Mouse (Mus musculus) spleen, adult 2 months (tissue): ENCODE data around the gene Gtf2f2. TPM values are rescaled to one million over a fixed set of nuclear protein-coding genes. Genes with fewer than 3 reads are reported as not detected.

ENCODE experiments used
- DNase-seq, 2 experiments: peaks; one replicate each; pipeline versions ENCODE4 v3.0.0 to v3.0.0-alpha.2; 2012 to 2021; ENCODE audit warnings: low spot score in 2 of 2, low read depth in 1 of 2
- H3K27ac ChIP-seq: fragments of 200-500 bp; 2 replicates; pipeline ENCODE4 v1.5.1; 2012; ENCODE audit warnings: low read length, inconsistent platforms; ENCODE audit not compliant: insufficient read depth
- H3K27me3 ChIP-seq: fragments of 200-500 bp; 2 replicates; pipeline ENCODE4 v1.6.1; 2012; ENCODE audit warnings: mild to moderate bottlenecking, moderate library complexity, low read length, inconsistent platforms; ENCODE audit not compliant: control insufficient read depth, insufficient read depth
- H3K36me3 ChIP-seq: fragments of 200-500 bp; 2 replicates; pipeline ENCODE4 v1.6.1; 2012; ENCODE audit warnings: mild to moderate bottlenecking, low read length, inconsistent platforms; ENCODE audit not compliant: control insufficient read depth, insufficient read depth
- H3K4me1 ChIP-seq: fragments of 200-500 bp; 2 replicates; pipeline ENCODE4 v1.6.1; 2011; ENCODE audit warnings: inconsistent platforms; ENCODE audit not compliant: control insufficient read depth, insufficient read depth, insufficient read length
- H3K4me3 ChIP-seq: fragments of 200-500 bp; 2 replicates; pipeline ENCODE4 v1.5.1; 2011; ENCODE audit warnings: mild to moderate bottlenecking, inconsistent platforms; ENCODE audit not compliant: insufficient read depth, insufficient read length; ENCODE audit errors: extremely low read depth
- CTCF ChIP-seq: fragments of 200-500 bp; IDR thresholded peaks from 2 replicates; pipeline ENCODE4 v1.5.1; 2011; ENCODE audit warnings: mild to moderate bottlenecking, inconsistent platforms; ENCODE audit not compliant: insufficient read depth, insufficient read length, insufficient replicate concordance; ENCODE audit errors: extremely low read depth
- POLR2A ChIP-seq: fragments of 200-500 bp; IDR thresholded peaks from 2 replicates; pipeline ENCODE4 v1.6.1; 2011; ENCODE audit warnings: low read depth, low read length, inconsistent platforms
- WGBS: fragments of 180-500 bp; shearing (Covaris S2); methylation state at CpG from one replicate; pipeline ENCODE4 v1.1.7; 2018; 5-methylcytosine and 5-hydroxymethylcytosine counted together
- polyA plus RNA-seq: library from polyadenylated mRNA; depleted of rRNA; stranded (reverse); fragments of >200 nt; gene quantifications from 2 replicates; pipeline ENCODE4 v1.2.3, GENCODE M21; 2012; rRNA removed

Gene Gtf2f2
- polyA plus RNA-seq, 1 experiment = 1.4 TPM

DNA sequence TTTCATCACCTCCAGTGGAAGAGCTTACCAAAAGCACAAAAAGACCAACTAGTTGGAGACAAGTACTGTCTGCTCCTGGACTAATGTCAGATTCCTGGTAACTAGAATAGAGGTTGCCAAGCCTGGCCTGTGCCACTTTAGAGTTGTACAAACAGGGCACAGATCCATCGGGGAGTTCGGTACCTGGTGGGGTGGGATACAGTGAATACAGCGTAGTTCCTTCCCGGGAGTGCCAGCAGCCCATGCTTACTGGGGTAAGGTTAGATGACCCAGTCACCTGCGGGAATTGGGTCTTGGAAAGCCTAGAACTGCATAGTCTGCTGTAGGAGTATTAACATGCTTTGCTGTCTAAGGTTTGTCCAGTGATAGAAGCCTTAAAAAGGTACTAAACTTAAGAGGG lies 162.2 kb downstream of the Gtf2f2 start:
- 96% methylated on average over 5 of the region's 5 CpGs for WGBS
- H3K36me3 ChIP-seq = peaks cover 24% of the 10 kb centered on the region

DNA sequence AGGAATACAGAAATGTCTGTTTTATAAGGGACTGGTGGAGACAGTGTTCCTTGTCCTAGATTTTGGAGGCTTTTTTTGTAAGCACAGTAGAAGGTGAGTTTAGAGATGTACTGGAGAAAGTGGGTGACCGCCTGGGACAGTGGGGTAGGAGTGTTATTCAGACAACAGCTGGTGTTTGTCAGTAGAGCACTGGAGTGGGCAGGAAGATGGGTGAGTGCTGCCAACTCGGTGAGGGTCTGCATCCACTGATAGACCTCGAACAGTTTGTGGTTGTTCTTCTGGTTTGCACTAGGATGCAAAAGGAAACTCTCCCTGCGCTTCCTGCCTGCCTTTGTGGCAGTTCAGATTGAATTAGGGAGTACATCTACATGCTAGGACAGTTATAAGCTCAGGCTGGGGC lies 163.0 kb downstream of the Gtf2f2 start:
- Histone ChIP-seq H3K4me1 (no peaks in the 10 kb centered on the region), H3K27ac (no peak overlapping the region), H3K4me3 (no peak overlapping the region), H3K27me3 (no peaks in the 10 kb centered on the region), H3K36me3 (peaks cover 24% of the 10 kb centered on the region)
- TF ChIP-seq POLR2A = no peak
- no peak for TF ChIP-seq CTCF
- no peak for DNase-seq
- 64% methylated on average over 4 of the region's 4 CpGs for WGBS

More for the DNA sequence above, 162.2 kb downstream of the Gtf2f2 start:
- Histone ChIP-seq H3K27ac (no peak overlapping the region), H3K4me3 (no peak overlapping the region), H3K27me3 (no peaks in the 10 kb centered on the region), H3K4me1 (no peaks in the 10 kb centered on the region)
- no peak for TF ChIP-seq CTCF
- no peak for TF ChIP-seq POLR2A
- DNase-seq = no peak

Other genes starting within 250 kb of the Gtf2f2 start
- gene Slc25a30, start 223.8 kb downstream of the Gtf2f2 start, polyA plus RNA-seq = 6.0 and 8.7 TPM in 2 replicates
- 2,392 and 2,473 TPM in 2 replicates for gene Tpt1, start 165.8 kb downstream of the Gtf2f2 start, polyA plus RNA-seq
- not detected in 2 replicates for gene Kctd4, start 55.9 kb downstream of the Gtf2f2 start, polyA plus RNA-seq
- gene Gpalpp1, start 99.9 kb upstream of the Gtf2f2 start, polyA plus RNA-seq = 2.6 and 2.7 TPM in 2 replicates
- 2.6 and 4.1 TPM in 2 replicates for gene Nufip1, start 100.0 kb upstream of the Gtf2f2 start, polyA plus RNA-seq